Mouse (Mus musculus) Patski (cell line): ENCODE measurements at regions not wholly inside any gene's neighbourhood (a gene's known extent, or its start where the extent isn't known, plus 50 kb on each side); places are given as distances from the start of the nearest gene placed in this dataset.
"Not testable (repeated sequence)": the region's sequence is repeated elsewhere in the genome, so short reads cannot be mapped to it uniquely, and the experiment has no call there.

Experiments used
- ATAC-seq: fragments of 100-300 bp; one replicate; pipeline ENCODE4 v1.8.0; 2021
- CTCF ChIA-PET: fragments of 350-600 bp; sonication (Branson Sonifier 250); formaldehyde crosslinking; loops from one replicate; lab custom pipeline; 2022; ENCODE audit warnings: inconsistent platforms; lab: Charles Lee
- POLR2A ChIA-PET: fragments of 350-600 bp; sonication (Branson Sonifier 250); formaldehyde crosslinking; loops from one replicate; lab custom pipeline; 2022; ENCODE audit warnings: antibody characterized with exemption, inconsistent platforms; lab: Charles Lee
- DNase-seq: peaks from one replicate; pipeline ENCODE4 v3.0.0-alpha.2; 2011; ENCODE audit warnings: low read depth, low spot score
- H3K27me3 ChIP-seq: fragments of 371-371 bp; one replicate; pipeline ENCODE4 v1.5.1; 2021
- CTCF ChIP-seq: fragments of 100-300 bp; IDR thresholded peaks from one replicate; pipeline ENCODE4 v1.5.1; 2021
- in situ Hi-C: fragments of 300-500 bp; cut with MboI; formaldehyde crosslinking; loops from 3 replicates; pipeline ENCODE4 v1.11.1; 2018; ENCODE audit warnings: low pct_unique_long_range_greater_than_20kb, mixed read lengths

GRCm38 (mm10) chr3:44646600-44646999 is 731.6 kb upstream of the Pcdh10 start:
- DNase-seq, POLR2A ChIA-PET, CTCF ChIA-PET, in situ Hi-C loops, H3K27me3 ChIP-seq, ATAC-seq: not testable (repeated sequence)

- ChIA-PET POLR2A (no interaction called here), CTCF (no interaction called here)
- in situ Hi-C loops, result no loop called here
- no peak for ATAC-seq
- no peak for TF ChIP-seq CTCF
- DNase-seq, result no peak
- H3K27me3 ChIP-seq, result no peaks in the 10 kb centered on the region
Observed at GRCm38 (mm10) chr3:44696354-44696753, 681.8 kb upstream of the Pcdh10 start.

GRCm38 (mm10) chr3:44697000-44697681 is 681.1 kb upstream of the Pcdh10 start:
- ATAC-seq (no peak), DNase-seq (no peak)
- in situ Hi-C loops, result no loop called here
- POLR2A ChIA-PET, result no interaction called here
- TF ChIP-seq CTCF, result no peak
- CTCF ChIA-PET, result no interaction called here
- no peaks in the 10 kb centered on the region for H3K27me3 ChIP-seq

GRCm38 (mm10) chr3:44701125-44701524 is 677.1 kb upstream of the Pcdh10 start:
- ChIA-PET CTCF (interaction anchor here (1.1 kb wide), 1 partner anchor 23 kb away, joined by 3 read pairs; no protein-coding TSS in a partner anchor), POLR2A (no interaction called here)
- DNase-seq (no peak), ATAC-seq (no peak)
- no peak for TF ChIP-seq CTCF
- in situ Hi-C loops, result no loop called here
- H3K27me3 ChIP-seq, result no peaks in the 10 kb centered on the region

GRCm38 (mm10) chr3:44705666-44706065 is 672.5 kb upstream of the Pcdh10 start:
- ChIA-PET POLR2A (no interaction called here), CTCF (no interaction called here)
- H3K27me3 ChIP-seq, result no peaks in the 10 kb centered on the region
- in situ Hi-C loops, result no loop called here
- ATAC-seq (no peak), DNase-seq (no peak)
- TF ChIP-seq CTCF, result no peak

GRCm38 (mm10) chr3:44715463-44715862 is 662.7 kb upstream of the Pcdh10 start:
- DNase-seq (no peak), ATAC-seq (no peak)
- no peak for TF ChIP-seq CTCF
- no peaks in the 10 kb centered on the region for H3K27me3 ChIP-seq
- ChIA-PET POLR2A (no interaction called here), CTCF (no interaction called here)
- in situ Hi-C loops, result no loop called here
